Mouse (Mus musculus): Measurements from ENCODE around the gene Cct6b.

Gene Cct6b

GRCm38 (mm10) chr11:82763742-82764437, at the start of gene Cct6b, which contains the start of gene Zfp830:
Gene Cct6b, minus strand, starts transcription at chr11:82764321.
Gene Zfp830, plus strand, starts transcription at chr11:82764345.
- DNase-seq (ENCODE audit: extremely low spot score) = peak; percentile 88

- DNase-seq (ENCODE audit: extremely low spot score) = no peak
These were observed 44.4 kb upstream of the Cct6b start for GRCm38 (mm10) chr11:82808485-82808884.

- no peak for DNase-seq (ENCODE audit: extremely low spot score)
These were observed 43.2 kb upstream of the Cct6b start for GRCm38 (mm10) chr11:82807370-82807769.

GRCm38 (mm10) chr11:82806656-82807055, 42.5 kb upstream of the Cct6b start:
- DNase-seq (ENCODE audit: extremely low spot score) = no peak

- no peak for DNase-seq (ENCODE audit: extremely low spot score)
These were observed 19.3 kb upstream of the Cct6b start for GRCm38 (mm10) chr11:82783453-82783852.

- DNase-seq (ENCODE audit: extremely low spot score) = no peak
These were observed 18.1 kb upstream of the Cct6b start for GRCm38 (mm10) chr11:82782197-82782596.

- DNase-seq (ENCODE audit: extremely low spot score) = peak; percentile 91
These were observed 17.1 kb upstream of the Cct6b start, which contains the start of gene Lig3 for GRCm38 (mm10) chr11:82780983-82781903. Gene Lig3, plus strand, starts transcription at chr11:82781108.

GRCm38 (mm10) chr11:82780134-82780533, 16.0 kb upstream of the Cct6b start:
- no peak for DNase-seq (ENCODE audit: extremely low spot score)

GRCm38 (mm10) chr11:82764438-82764924, 360 bp upstream of the Cct6b start:
- no peak for DNase-seq (ENCODE audit: extremely low spot score)

GRCm38 (mm10) chr11:82763261-82763660, 860 bp downstream of the Cct6b start:
- no peak for DNase-seq (ENCODE audit: extremely low spot score)

GRCm38 (mm10) chr11:82762286-82762829, 1.8 kb downstream of the Cct6b start:
- DNase-seq (ENCODE audit: extremely low spot score) = no peak

GRCm38 (mm10) chr11:82755919-82756318, 8.2 kb downstream of the Cct6b start:
- DNase-seq (ENCODE audit: extremely low spot score) = no peak

- DNase-seq (ENCODE audit: extremely low spot score) = no peak
These were observed 11.6 kb downstream of the Cct6b start for GRCm38 (mm10) chr11:82752349-82753115.

- no peak for DNase-seq (ENCODE audit: extremely low spot score)
These were observed 17.2 kb downstream of the Cct6b start for GRCm38 (mm10) chr11:82746857-82747366.

GRCm38 (mm10) chr11:82746138-82746537, 18.0 kb downstream of the Cct6b start:
- peak; percentile 29 for DNase-seq (ENCODE audit: extremely low spot score)

GRCm38 (mm10) chr11:82739006-82739405, 25.1 kb downstream of the Cct6b start:
- DNase-seq (ENCODE audit: extremely low spot score) = no peak

- DNase-seq (ENCODE audit: extremely low spot score) = no peak
These were observed 29.9 kb downstream of the Cct6b start for GRCm38 (mm10) chr11:82734227-82734626.

- no peak for DNase-seq (ENCODE audit: extremely low spot score)
These were observed 37.3 kb downstream of the Cct6b start for GRCm38 (mm10) chr11:82726862-82727261.

GRCm38 (mm10) chr11:82719294-82719693, 44.8 kb downstream of the Cct6b start:
- DNase-seq (ENCODE audit: extremely low spot score) = no peak

- DNase-seq (ENCODE audit: extremely low spot score) = no peak
These were observed 51.4 kb downstream of the Cct6b start for GRCm38 (mm10) chr11:82712681-82713080.

GRCm38 (mm10) chr11:82708934-82709333, 55.2 kb downstream of the Cct6b start:
- DNase-seq (ENCODE audit: extremely low spot score) = no peak

Data from embryo, embryonic 9.5 days (tissue).